Mouse (Mus musculus) liver, embryonic 14.5 days (tissue): Measurements from ENCODE around the gene Hmcn2.

Source experiments
- CTCF ChIP-seq: IDR thresholded peaks from 2 replicates; pipeline ENCODE4 v1.5.1; 2016; ENCODE audit warnings: antibody characterized with exemption, low read depth, control low read depth
- EP300 ChIP-seq: IDR thresholded peaks from 2 replicates; pipeline ENCODE4 v1.6.1; 2016; ENCODE audit warnings: antibody characterized with exemption, low read depth

- TF ChIP-seq CTCF (no peak), EP300 (no peak)
Measured at GRCm38 (mm10) chr2:31463696-31464528, 149.7 kb downstream of the Hmcn2 start.
